Mouse (Mus musculus) frontal cortex, postnatal 14 days (tissue): ENCODE results near the gene Mcl1.
"Not testable (repeated sequence)": the region's sequence is repeated elsewhere in the genome, so short reads cannot be mapped to it uniquely, and the experiment has no call there.

Source experiments
- DNase-seq, 2 experiments: peaks; one replicate each; pipeline ENCODE4 v3.0.0; 2022; ENCODE audit warnings: low spot score in 2 of 2

The Mcl1 gene

GRCm38 (mm10) chr3:95650276-95651032 is 8.1 kb upstream of the Mcl1 start:
- DNase-seq, result no peak

- no peak for DNase-seq
These were observed 7.6 kb upstream of the Mcl1 start for GRCm38 (mm10) chr3:95651033-95651373.

DNA sequence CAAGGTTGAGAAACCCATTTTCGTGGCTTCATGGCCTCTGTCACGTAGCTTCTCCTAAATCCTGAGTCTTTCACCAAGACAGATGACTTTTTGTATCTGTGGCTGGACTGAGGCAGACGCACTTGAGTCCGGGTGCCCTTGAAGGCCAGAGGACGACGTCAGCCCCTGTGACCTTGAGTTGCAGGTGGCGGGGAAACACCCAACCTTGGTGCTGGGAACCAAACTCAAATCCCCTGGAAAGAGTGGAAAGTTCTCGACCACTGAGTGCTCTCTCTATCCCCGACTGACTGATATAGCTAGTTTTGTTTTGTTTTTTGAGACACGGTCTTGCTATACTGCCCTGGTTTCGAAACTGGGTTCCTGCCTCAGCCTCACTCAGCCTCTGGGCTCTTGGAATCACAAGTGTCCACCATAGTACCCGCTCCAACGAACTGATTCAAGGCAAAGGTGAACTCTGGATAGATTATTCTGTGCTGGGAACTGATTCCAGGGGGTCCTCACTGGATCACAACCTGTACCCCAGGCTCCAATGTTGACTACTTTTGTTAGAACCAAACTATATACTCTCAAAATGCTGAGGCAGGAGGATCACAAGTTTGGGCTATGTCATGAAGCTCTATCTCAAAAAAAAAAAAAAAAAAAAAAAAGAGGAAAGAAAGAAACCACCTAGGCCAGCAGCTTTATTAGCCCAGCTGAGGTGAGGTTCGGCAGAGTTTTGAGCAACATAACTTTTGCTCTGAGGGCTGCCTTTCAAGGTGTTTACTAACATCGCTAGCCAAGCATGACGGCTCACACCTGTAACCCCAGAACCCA is 7.0 kb upstream of the Mcl1 start:
- no peak for DNase-seq

DNA sequence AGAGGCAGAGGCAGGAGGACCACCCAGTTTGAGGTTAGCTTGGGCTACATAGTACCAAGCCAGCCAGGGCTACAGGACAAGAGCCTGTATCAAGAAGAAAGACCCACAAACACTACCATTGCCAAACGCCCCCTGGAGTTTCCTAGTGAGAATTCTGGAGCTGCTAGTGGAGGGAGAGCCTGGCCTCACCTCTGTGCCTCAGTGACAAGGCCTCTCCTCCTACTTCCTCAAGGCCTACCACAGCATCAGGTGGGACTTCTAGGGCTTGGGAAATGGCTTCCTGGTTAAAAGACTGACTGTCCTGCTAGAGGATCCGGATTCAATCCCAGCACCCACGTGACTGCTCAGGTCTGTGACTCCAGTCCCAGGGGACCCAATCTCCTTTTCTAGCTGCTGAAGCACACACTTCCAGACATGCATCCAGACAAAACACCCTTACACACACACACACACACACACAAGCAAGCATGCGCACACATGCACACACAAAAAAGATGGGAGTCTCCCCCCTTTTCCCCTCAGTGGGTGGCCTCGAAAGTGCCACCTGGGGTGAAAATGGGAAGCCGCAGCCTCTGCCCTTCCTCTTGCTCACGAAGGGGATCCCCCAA is 6.3 kb upstream of the Mcl1 start:
- DNase-seq, result no peak

- DNase-seq, result no peak
These were observed 5.7 kb upstream of the Mcl1 start for GRCm38 (mm10) chr3:95652871-95653270.

DNA sequence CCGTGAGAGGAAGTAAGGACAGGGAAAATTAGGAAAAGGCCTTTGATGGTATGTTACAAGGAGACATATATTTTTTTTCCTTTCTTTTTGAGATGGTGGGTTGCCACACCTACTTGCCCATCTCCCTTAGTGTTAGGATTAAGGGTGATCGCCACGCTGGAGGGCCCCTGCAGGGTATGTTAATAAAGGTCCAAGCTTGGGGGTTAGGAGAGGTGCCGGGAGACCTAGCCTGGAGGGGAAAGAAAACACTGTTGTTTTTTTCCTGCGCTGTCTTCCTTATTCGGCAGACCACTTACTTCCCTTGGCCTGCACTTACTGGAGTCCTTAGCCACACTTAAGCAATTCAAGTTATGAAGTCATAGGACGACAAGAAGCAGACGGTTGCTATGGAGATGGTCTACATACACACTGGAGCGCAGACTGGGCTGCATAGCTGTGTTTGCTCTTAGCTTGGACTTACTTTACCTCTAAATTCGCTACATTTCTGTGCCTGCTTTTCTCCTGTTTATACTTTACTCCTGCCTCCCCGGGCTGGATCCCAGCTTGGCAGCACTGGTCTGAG is 5.0 kb upstream of the Mcl1 start:
- DNase-seq, result no peak

- not testable (repeated sequence) for DNase-seq
These were observed 4.2 kb upstream of the Mcl1 start for GRCm38 (mm10) chr3:95654371-95654770.

DNA sequence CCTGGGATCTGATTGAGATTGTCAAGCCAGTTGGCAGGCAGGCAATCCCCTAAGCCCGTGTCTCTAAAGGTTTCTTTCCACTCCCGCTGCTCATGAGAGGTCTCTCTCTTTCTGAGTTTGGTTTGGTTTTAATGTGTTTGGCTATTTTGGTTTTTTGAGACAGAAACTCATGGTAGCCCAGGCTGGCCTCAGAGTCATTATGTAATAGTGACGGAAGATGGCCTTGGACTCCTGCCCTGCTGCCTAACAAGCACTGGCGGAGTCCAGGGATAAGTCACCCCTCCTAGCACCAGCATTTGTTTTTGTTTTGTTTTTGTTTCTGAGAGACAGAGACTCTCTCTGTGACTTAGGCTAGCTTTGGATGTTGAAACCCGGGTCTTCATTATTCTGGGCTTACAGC is 3.2 kb upstream of the Mcl1 start:
- DNase-seq, result no peak

DNA sequence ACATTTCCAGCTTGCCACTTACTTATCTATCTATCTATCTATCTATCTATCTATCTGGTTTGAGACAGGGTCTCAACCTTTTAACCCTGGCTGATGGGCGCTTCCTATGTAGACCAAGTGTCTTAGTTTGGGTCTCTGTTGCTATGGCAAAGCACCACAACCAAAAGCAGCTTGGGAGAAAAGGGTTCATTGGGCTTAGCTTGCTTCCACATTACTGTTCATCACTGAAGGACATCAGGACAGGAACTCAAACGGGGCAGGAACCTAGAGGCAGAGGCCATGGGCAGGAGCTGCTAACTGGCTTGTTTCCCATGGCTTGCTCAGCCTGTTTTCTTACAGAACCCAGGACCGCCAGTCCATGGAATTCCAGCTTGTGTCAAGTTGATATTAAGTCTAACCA is 1.5 kb upstream of the Mcl1 start:
- no peak for DNase-seq

GRCm38 (mm10) chr3:95657711-95658110 is 877 bp upstream of the Mcl1 start:
- no peak for DNase-seq

GRCm38 (mm10) chr3:95658868-95659712 is 502 bp downstream of the Mcl1 start:
- DNase-seq, result peak; percentile 38 to 63

DNA sequence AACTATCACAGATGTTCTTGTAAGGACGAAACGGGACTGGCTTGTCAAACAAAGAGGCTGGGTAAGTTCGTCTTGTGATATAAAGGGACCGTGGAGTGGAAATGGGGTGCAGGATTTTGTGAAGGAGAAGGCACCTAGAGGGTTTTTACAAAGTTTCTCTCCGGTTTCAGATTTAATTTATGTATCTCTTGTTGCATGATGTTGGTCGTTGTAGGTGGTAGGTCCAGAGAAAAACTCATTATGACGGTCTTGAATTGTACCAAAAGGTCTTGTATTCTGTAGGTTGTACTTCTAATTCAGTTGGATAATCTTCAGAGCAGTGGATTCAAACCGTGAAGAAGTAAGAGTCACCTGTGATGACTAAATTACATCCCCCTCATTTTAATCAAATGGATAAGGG is 1.4 kb downstream of the Mcl1 start:
- DNase-seq, result no peak

GRCm38 (mm10) chr3:95660788-95661478 is 2.3 kb downstream of the Mcl1 start:
- DNase-seq, result no peak

GRCm38 (mm10) chr3:95661945-95662715 is 3.5 kb downstream of the Mcl1 start:
- no peak for DNase-seq

DNA sequence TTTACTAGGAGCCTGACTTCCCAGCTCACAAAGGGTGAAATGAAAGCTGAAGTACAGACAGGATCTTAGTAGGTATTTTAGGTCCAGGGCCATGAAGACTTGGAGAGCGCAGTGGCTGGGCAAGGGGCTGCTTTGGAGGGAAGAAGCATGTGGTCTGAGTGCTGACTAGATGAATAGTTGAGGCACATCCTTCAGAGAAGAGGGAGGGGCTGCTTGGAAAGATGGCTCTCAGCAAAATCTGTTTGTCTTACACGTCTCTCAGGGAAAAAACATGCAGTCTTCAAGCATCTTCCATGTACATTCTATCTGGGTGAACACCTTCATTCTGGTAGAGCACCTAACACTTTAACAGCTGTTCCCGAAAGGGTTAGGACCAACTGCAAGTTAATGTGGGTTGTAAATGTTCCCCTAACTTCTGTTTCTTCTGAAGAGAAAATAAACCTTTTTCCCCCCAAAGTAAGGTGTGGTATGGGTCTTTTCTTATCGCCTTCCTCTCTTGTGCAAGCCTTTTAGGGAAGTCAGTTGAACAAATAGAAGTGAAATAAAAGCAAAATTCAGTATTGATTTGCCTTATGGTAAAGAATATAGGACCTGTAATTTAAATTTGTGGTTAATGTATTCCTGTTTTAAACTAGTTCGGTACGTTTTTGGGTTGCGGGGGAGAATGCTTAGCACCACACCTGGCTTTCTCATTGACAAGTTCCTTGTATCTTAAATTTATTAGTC is 4.3 kb downstream of the Mcl1 start:
- DNase-seq, result no peak

DNA sequence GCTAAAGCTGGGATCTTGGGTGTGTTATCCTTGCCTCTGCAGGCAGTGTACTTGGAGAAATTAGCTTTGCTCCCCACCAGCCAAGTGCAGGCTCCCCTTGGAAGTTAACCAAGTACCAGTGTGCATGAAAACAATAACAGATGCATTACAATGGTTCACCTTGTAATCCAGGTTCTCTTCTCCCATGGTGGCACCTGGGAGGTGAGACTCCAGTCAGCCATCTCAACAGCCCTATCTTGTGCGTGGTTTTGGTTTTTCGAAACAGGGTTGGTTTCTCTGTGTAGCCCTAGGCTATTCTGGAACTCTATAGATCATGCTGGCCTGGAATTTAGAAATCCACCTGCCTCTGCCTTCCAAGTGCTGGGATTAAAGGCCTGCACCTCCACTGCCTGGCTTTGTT is 4.9 kb downstream of the Mcl1 start:
- DNase-seq, result no peak

- no peak for DNase-seq
These were observed 5.5 kb downstream of the Mcl1 start for GRCm38 (mm10) chr3:95663969-95664608.

- DNase-seq, result no peak
These were observed 6.4 kb downstream of the Mcl1 start for GRCm38 (mm10) chr3:95664940-95665352.
